Mouse (Mus musculus) layer of hippocampus, postnatal 25 days (tissue): ENCODE data around the gene Fgfr1op. TPM values are rescaled to one million over a fixed set of nuclear protein-coding genes. Genes with fewer than 3 reads are reported as not detected.
"Not testable (repeated sequence)": the region's sequence is repeated elsewhere in the genome, so short reads cannot be mapped to it uniquely, and the experiment has no call there.

Source experiments
- DNase-seq, 2 experiments: peaks; one replicate each; pipeline ENCODE4 v3.0.0; 2022; ENCODE audit warnings: mixed read lengths in 2 of 2, low spot score in 1 of 2; ENCODE audit errors: extremely low spot score in 1 of 2
- total RNA-seq, 2 experiments: library from RNA; stranded (reverse); gene quantifications; 2 replicates each; pipeline ENCODE4 v1.2.3; 2021

Fgfr1op gene
- total RNA-seq, 2 experiments from 2014 or later = 15.3 to 15.7 TPM

- DNase-seq = not testable (repeated sequence)
These were observed 1.2 kb downstream of the Fgfr1op start for GRCm38 (mm10) chr17:8166454-8166853.

DNA sequence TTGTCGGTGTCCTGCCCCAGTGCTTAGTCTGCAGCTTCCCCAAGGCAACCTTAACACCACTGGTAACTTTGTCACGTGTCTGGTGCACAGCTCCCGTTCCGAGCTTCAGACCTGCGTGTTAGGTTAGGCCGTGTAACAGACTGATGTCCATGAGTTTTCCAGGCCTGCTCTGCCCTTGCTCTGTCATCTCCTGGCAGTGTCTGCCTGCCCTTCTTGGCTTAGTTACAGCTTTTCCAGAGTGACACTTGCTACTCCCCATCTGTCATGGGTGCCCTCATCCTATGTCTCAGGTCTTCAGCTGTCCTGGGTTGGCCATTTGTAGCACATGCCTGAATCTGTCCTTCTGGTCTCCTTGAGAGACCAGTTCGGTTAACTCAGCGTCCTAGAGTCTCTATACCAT lies 2.1 kb downstream of the Fgfr1op start:
- DNase-seq = not testable (repeated sequence)

GRCm38 (mm10) chr17:8170331-8170730 lies 5.0 kb downstream of the Fgfr1op start:
- no peak for DNase-seq

DNA sequence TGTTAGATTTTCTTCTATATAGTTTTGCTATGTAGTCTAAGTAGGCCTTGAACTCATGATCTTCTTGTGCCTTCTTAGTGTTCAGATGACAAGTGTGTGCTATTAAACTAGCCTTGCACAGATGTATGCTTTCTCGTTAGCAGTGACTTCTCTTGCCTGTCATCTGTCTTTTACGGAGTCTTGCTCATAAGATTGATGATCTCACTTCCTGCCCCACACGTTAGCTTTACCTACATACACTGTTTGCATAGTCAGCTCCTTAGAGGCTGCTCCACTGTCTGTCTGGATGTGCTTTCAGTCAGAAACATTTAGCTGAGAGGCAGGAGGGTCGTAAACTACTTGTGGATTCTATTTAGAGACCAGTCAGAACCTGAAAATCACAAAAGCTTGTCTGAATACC lies 5.8 kb downstream of the Fgfr1op start:
- DNase-seq = no peak

DNA sequence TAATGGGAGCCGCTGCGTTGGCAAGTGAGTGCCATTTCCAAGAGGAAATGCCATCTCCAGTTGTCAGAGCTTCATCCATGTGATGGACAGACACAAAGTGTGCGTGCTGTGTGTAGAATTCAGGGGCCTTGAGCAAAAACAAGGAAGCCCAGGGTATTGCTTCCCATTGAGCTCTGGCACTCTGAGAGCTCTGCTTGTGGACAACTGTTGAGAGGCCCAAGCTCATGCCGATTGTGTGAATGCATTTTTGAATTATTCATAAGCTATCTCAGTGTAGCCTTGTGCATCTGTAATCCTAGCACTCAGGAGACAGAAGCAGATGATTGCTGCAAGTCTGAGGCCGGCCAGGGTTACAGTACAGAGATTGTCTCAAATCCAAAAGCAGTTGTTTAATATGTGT lies 11.8 kb downstream of the Fgfr1op start:
- no peak for DNase-seq

DNA sequence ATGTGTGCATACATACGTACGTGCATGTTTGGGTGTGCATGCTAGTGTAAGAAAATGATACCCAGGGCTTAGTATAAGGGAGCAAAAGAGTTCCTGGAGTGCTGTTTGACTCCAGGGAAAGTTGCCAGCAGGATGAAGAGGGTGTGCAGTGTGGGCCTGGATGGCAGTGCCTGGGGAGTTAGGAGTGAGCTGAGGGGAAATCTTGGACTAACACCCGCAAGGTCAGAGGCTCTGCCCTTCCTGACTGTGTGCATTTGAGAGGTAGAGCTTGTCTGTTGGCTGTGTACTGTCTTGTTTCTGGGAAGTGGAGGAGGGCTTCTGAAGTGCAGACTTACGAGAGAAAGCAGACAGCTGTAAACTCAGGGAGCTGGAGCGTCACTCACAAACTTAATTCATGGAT lies 18.5 kb downstream of the Fgfr1op start:
- DNase-seq = no peak

GRCm38 (mm10) chr17:8184217-8184616 lies 18.9 kb downstream of the Fgfr1op start:
- no peak for DNase-seq

DNA sequence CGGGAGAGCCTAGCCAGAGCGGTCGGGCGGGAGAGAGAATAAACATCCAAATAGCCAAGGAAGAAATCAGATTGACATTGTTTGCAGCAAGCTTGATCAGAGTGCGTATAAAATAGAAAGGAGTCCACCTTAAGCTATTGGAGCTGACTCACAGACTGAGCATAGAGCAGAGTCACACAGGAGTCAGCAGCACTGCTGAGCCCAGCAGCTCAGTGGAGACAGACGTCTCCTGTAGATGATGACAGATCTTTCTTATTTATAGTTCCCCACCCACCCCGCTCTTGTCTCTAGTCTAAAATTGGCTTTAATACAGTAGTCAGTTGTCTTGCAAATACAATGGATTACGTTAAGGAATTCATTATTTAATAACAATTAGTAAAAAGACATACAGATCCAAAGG lies 28.4 kb downstream of the Fgfr1op start:
- DNase-seq = no peak

DNA sequence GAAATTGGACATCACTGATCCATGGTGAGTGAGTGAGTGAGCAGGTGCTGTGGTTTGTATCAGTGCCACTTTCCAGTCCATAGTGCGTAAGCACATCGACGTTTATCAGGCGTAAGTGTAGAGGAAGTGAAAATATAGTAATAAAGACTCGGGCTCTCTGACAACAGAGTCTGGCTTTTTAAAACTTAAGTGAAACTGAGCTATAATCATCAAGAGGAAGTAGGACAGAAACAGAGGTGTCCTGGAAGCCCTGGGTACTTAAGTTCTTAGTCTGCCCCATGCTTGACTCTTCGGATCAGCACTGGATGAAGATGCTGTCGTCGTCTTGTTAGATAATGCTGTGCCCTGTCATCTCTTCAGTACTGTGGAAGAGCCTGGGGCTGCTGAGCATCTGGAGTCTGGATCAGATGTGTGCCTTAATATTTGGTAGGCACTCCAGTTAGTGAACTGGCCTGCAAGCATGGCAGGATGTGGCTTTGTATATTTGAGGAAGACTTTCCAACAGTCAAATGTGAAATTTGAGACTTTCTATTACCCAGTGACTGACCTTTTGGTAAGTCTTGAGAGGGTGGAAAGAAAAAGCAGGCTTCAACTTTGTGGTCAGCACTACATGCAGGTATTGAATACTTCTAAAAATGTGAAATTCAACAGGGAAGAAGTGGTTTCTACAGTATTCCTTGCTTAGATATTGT lies 30.5 kb downstream of the Fgfr1op start:
- no peak for DNase-seq

- DNase-seq = no peak
These were observed 32.4 kb downstream of the Fgfr1op start for GRCm38 (mm10) chr17:8197652-8198051.

- no peak for DNase-seq
These were observed 34.0 kb downstream of the Fgfr1op start for GRCm38 (mm10) chr17:8199067-8199935.

DNA sequence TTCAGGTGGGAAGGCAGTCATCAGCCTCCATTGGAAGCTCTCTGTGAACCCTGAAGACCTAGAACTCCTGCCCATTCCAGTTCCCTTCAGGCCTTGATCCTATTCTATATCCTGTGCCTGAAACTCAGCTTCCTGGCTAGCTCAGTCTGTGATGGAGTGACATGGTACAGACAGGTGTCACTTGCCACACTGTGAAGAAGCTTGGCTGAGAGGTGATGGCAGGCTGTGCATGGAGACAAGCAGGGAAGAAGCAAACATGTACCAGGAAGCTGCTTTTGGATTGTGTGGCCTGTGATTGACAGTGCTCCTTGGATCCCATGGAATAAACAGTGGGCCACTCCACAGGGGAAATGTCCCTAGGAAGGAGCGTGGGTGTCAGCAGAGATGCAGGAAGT lies 34.6 kb downstream of the Fgfr1op start:
- DNase-seq = no peak

DNA sequence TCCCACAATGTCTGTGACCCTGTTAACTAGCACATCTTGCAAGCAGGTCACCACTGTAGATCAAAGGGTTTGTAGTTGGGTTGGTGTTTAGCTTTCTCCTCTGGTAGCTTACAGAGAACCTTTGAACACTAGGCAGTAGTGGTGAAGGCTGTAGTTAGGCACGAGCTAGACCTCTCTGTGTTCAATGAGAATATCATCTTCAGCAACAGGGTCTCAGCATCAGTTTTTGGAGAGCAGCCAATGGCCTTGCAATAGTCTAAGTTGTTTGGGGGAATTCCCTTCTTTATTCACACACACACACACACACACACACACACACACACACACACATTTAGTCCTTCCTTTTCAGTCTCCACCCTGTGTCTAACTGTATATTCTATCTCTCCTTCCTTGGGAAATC lies 38.2 kb downstream of the Fgfr1op start:
- DNase-seq = no peak

- not testable (repeated sequence) for DNase-seq
These were observed 39.9 kb downstream of the Fgfr1op start for GRCm38 (mm10) chr17:8205221-8205631.

DNA sequence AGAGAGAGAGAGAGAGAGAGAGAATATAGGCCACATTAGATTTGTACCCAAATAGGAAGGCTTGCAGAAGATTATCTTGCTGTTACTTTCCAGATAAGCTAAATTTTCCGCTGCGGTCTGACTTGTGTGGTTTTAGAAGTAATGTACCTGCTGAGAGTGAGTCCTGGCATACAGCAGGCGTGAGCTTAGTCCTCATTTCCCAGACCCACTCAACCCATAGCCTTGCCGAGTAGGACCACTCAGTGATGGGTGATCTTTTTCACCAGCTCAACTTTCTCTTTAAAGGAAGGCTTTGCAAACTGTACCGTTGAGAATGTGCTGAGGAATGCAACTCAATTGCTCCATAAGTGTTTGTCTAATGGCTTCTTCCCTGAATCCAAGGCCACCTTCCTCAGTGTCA lies 41.4 kb downstream of the Fgfr1op start:
- no peak for DNase-seq

GRCm38 (mm10) chr17:8209696-8210095 lies 44.4 kb downstream of the Fgfr1op start:
- DNase-seq = no peak

GRCm38 (mm10) chr17:8210170-8210569 lies 44.9 kb downstream of the Fgfr1op start:
- no peak for DNase-seq

DNA sequence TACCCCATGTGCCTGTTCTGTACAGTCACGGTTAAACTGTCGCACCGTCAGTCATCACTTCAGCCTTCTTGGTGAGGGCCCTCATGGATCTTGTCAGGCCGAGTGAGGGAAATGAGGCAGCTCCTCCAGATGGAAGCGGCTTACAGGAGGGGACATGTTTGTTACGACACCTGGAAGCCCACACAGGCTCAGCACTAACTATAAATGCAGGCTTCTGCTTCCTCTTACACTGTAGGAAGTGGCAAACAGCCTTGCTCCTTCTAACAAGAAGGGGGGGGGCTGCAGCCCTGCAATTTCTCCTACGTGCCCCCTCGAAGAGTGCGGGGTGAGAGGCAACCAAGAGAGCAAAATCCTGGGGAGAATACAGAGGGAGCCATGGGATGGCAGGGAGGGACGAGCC lies 45.4 kb downstream of the Fgfr1op start:
- DNase-seq = no peak

- DNase-seq = no peak
These were observed 46.1 kb downstream of the Fgfr1op start for GRCm38 (mm10) chr17:8211399-8211798.

GRCm38 (mm10) chr17:8214369-8214768 lies 49.1 kb downstream of the Fgfr1op start:
- DNase-seq = no peak

GRCm38 (mm10) chr17:8215016-8215745 lies 49.9 kb downstream of the Fgfr1op start:
- DNase-seq = no peak
